Mouse (Mus musculus) E14TG2a.4 (cell line): ENCODE data around the gene Mtf1.

Source experiments
- CTCF ChIP-seq: conservative IDR thresholded peaks from 2 replicates; pipeline ENCODE4 v1.5.1; 2014; ENCODE audit warnings: low read length
- NANOG ChIP-seq: IDR thresholded peaks from 2 replicates; pipeline ENCODE4 v1.6.1; 2014; ENCODE audit warnings: borderline replicate concordance, low read length, mixed read lengths
- POU5F1 ChIP-seq: IDR thresholded peaks from 2 replicates; pipeline ENCODE4 v1.6.1; 2014; ENCODE audit warnings: low read length, borderline replicate concordance

- no peak for TF ChIP-seq CTCF
- TF ChIP-seq POU5F1, result no peak
- no peak for TF ChIP-seq NANOG
Measured at GRCm38 (mm10) chr4:124850933-124851658, 49.2 kb downstream of the Mtf1 start, which contains the start of gene 1110065P20Rik.
